Mouse (Mus musculus) adipocyte (in vitro differentiated cells): Measurements from ENCODE around the gene Kalrn.

ENCODE experiments used
- DNase-seq: peaks from one replicate; pipeline ENCODE4 v3.0.0-alpha.2; 2016; ENCODE audit warnings: low spot score

The Kalrn gene

DNA sequence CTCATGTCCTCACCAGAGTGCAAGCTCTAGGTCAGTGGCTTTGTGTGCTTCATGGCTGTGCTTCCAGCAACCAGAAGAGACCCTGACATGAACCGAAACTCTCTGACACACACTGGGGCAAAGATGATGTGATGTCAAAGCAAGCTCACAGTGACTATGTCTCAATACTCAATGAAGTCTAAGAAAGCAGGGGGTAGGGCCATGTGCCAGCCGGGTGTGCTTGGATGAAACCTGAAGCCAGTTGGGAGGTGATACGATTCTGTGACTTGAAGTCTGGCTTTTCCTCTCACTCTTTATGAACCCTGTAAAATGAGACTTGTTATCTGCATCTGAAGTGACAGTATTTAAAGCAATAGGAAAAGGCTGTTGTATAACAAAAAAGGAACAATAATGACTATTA, 501.2 kb downstream of the Kalrn start:
- DNase-seq = peak; percentile 80

DNA sequence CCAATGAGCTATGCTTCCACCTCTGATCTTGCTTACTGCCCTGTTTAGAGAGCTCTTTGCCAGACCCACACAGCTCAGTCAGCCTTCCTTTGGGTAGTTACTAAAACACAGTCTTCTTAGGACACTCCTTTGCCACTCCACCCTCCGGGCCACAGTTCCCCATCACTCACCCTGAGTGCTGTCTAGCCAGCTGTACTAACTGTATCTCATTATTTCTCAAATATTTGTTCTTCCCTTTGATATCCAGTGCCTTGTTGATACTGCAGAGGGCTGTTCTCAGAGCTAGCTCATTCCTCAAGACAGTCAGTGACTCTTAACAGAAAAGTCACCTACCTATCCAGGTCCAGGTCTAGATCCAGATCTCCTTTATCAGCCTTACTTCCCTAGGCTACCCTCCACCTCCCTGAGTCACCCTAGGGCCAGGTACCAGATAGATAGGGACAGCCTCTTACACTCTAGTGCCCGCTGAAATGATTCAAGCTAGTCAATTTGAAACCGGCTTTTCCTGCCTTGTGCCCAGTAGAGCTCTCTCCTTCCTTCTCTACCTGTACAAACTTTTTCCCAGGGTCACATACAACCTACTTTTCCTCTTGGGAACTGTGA, 502.0 kb downstream of the Kalrn start:
- DNase-seq = no peak

DNA sequence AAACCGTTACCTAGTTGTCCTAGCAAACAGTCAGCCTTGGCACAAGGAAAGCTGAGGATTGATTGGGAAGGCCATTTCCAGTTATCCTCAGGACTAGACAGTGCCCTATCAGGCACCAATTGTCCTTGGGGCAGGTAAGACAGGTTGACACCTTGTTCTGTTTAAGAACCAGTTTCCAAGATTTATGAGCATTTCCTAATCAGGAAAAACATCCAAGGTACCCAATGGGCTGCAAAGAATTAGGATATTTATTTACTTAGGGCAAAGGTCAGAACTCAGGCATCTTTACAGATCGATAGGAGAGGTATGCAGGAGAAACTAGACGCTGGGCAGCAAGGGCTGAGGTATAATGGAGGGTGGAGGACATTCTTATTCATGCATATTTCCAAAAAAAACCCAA, 503.9 kb downstream of the Kalrn start:
- DNase-seq = no peak

DNA sequence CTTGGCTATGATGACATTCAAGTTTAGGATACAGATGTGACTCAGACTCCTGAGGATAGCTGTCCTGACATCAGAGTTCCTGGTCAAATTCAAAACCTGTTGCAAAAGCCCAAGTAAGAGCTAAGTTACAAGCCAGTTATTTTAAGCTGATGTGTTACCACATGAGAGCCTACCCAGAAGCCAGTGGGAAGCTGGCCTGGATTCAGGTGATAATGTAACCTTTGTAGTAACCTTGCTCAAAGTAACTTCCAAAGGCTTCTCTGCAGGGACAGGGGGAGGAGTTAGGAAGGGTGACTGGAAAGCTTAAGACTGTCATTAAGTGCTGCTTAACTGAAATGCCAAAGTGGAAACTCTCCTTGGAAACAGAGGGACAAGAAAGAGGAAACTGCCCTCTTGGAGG, 506.4 kb downstream of the Kalrn start:
- DNase-seq = peak; percentile 7

DNA sequence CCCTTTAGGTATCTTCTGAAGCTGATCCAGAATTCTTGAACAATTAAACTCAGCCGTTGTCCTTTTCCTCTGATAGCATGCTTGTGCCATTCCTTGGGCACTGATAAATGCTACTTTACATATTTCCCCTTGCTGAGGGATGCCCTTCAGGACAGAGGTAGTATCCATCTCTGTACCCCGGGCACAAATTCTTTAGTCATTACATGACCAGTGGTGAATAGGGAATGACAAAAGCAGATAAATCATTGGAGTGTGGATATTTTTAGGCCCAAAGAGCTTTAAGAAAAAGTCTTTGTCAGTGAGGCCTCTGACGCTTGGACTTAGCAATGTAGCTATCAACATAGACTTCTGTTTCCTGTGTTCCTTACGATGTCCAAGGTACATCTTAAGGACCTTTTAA, 507.0 kb downstream of the Kalrn start:
- no peak for DNase-seq

DNA sequence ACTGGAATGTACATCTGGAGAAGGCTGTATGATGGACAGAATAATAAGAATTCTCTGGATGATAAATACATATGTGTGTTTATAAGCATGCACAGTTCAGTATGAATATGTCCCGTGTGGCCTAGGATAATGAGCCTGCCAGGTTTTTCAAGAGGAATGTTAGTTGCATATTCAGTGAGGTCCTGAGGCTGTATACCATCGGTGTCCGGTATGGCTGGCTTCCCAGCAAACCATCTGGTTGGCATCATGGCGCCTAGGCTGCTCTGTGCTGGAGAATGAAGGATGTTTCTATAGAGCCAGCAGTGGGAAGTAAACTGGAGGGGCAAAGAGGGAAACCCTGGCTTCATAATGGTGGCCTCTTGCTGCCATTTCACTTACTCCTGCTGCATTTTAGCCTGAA, 510.0 kb downstream of the Kalrn start:
- no peak for DNase-seq

DNA sequence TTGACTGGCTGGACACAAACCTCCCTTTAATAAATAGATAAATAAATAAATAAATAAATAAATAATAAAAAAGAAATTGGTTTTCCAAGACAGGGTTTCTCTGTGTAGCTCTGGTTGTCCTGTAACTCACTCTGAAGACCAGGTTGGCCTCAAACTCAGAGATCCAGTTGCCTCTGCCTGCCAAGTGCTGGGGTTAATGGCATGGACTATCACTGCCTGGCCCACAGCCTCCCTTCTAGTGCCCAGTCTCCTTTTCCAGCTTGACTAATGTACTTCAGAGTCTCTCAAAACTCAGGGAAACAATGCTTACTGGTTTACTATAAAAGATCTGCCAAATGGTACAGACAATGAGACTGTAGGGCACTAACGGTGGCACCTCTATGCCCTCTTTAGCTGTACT, 511.7 kb downstream of the Kalrn start:
- DNase-seq = peak; percentile 43

DNA sequence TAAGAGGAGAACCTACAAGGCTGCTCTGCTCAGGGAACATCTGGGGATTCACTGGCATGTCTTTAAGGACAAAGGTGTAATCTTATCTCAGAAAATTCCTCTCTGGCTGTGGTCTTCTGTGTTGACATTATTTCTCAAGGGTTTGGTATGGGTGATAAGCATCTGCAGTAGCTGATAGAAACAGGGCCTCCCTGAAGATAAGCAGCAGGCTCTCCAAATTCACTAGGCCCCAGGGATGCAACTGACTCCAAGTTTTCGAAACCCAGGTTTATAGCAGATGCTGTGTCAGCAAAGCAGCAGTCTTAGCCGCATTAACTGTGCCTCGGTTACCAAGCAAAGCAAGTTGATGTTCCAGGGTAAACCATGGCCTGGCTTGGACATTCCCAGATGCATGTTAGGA, 514.7 kb downstream of the Kalrn start:
- no peak for DNase-seq

DNA sequence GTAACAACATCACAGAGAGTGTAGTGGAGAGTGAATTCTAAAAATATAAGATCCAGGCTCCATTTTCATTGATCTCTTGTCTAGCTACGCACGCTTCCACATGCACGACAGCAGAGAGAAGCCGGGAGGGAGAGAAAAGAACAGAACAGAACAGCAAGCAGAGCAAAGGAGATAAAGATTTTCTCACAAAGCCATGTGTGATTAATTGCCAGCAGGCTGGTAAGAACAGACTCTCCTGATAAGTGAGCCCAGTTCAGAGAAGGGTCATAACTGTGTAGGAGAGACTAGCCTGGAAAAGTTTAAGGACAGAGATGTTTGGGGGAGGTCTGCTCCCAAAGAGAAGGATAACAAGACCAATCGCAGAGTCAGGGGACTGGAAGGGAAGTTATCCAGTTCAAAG, 515.9 kb downstream of the Kalrn start:
- no peak for DNase-seq

DNA sequence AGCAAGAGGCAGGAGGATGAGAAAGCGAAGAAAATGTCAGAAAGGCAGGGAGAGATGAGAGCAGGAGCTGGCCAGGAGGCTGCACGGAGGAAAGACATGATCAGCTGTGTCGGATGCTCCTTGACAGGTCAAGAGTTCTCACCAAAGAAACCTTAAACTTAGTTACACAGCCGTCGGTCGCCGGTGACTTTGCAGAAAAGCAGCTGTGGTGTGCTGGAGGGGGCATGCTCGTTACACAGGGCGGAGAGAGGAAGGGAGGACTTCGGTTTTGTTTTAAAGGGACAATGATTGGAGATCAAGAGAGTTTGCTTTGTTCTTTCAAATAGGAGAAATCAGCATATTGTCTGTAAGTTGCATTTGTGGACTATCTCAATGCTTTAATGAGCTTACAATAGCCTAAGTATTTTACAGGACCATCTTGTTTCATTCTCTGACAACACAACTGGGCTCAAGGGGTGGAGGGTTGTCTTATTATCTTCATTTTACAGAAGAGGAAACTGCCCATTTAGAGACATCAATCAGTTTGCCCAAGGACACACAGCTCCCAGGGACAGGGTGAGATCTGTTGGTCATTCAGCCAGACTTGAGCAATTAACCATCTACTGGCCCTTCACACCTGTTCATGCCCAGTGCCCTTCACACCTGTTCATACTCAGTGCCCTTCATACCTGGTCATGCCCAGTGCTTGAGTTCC, 516.8 kb downstream of the Kalrn start:
- DNase-seq = no peak

DNA sequence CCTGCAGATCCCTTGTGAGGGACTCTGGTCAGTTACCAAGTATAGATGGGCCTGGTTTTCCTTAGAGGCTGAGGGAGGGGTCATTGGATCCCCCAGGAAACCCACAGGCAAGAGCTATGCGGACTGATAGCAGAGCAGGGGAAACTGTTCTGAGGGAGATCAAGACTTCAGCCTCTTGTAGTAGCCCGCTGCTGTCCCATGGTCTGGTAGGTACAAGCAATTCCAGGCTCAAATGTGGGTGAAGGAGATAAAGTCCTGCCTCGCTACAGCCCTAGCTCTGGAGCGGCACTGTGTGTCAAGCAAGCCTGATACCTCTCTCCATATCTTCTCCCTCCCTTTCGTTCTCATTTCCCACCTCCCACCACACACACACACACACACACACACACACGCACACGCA, 523.2 kb downstream of the Kalrn start:
- DNase-seq = no peak

DNA sequence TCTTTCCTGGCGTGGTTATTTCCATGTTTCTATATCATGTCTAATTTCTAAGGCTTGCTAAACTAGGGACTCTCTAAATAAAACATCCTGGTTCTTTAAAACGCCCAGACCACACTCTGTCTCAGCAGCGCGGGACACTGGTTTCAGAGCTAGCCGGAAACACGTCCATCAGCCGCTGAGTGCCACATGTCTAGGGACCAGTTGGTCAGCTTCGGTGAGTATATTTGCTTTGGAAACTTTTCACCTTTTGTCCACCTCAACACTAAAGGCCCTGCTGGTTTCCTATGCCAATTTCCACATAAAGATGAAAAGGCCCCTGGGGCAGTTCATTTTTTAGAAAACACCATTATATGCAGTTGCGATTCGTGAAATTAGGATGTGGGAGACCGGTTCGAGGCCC, 524.0 kb downstream of the Kalrn start:
- DNase-seq = no peak

DNA sequence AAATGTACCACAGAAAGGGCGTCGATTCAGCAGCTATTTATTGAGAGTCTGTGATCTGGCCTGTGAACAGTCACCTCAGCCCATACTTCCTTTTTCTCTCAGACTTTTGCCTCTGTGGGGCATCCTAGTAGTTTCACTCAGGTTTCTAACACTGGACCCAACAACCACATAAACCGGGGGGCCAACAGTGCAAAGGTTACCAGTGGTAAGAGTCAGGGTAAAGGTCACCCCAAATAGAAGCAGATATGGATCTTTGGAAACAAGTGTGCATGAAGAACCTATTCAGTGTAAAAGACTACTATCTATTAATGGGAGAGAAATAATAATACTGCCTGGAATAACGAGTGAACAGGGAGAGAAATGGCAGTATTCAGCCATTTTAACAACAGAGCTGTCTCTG, 525.1 kb downstream of the Kalrn start:
- DNase-seq = no peak

DNA sequence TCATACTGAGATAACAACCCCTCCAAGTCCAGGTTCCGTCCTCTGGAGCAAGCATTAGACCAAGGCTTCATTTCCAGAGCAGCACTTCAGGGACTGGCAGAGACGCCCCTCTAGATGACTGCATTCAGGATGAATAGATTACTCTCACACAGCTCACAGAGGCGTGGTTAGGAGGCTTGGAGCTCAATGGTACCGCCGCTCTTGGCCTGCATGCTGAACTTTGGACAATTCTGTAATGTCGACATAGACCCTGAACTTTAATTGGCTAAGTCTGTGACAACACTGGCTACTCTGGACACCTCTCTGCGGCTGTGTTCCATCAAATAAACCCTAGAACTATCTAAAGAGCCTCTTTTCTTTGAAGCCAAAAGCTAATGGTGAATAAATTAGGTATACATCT, 525.8 kb downstream of the Kalrn start:
- DNase-seq = no peak

DNA sequence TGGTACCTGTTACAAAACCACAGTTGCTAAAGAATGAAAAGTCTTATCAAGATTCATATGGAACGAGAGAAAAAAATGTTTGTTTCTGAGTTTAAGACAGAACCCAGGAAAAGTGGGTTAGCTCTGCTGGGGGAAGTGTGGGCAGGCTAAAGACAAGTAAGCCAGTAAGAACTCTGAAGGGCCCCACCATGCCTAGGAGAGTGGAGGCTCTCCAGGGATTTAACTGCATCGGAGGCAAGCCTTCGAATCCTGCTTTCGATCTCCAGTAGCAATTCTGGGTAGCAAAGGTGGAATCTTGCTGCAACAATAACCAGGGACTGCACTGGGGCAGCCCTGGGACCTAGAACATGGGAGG, 526.3 kb downstream of the Kalrn start:
- no peak for DNase-seq

DNA sequence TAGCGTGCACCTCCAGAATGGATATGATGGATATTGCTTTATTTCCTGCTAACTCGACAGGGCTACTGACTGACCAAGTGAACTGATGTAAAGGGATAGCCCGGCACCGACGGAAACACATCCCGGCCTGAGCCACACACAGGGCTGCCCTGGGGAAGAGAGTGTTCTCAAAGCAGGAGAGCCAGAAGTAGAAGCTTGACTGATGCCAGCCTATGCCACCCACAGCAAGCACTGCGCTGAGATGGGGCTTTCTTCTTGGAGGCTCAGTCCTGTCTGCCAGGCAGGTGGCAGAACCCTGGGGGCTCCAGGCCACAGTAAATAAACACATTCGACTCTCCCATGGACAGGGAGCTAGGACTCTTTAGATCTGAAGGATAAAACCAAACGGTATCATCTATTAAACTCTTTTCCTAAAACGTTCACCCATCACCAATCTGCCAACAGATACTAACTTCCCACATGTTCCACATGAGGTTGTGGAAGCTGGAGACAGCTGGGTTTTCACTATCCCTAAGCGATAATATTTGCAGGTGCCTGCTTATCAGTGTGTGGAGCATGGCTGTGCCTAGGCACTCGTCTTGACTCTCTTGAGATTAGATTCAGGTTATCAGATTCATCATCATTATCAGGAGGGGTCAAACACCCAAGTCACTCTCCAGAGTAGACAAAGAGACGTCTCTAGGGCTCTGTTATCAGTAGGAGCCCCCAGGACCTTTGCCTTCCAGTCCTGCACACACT, 526.9 kb downstream of the Kalrn start:
- no peak for DNase-seq

DNA sequence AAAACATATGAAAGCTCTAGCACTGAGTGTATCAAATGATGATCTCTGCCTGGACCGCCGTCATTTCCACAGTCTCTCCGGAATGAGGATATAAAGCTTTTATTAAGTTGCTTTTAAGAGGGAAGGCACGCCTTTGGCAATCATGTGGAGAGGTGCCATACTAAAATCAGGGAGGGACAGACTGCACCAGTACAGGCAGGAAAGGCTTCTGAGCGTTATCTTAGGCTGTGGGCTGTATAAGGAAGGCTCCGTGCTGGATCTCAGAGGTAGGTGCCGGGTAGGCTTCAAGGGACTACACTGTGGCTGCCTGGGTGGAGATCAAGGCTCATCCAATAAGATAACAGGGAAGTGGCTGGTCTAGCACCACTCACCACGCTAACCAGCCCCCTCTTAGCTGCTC, 528.8 kb downstream of the Kalrn start:
- no peak for DNase-seq

DNA sequence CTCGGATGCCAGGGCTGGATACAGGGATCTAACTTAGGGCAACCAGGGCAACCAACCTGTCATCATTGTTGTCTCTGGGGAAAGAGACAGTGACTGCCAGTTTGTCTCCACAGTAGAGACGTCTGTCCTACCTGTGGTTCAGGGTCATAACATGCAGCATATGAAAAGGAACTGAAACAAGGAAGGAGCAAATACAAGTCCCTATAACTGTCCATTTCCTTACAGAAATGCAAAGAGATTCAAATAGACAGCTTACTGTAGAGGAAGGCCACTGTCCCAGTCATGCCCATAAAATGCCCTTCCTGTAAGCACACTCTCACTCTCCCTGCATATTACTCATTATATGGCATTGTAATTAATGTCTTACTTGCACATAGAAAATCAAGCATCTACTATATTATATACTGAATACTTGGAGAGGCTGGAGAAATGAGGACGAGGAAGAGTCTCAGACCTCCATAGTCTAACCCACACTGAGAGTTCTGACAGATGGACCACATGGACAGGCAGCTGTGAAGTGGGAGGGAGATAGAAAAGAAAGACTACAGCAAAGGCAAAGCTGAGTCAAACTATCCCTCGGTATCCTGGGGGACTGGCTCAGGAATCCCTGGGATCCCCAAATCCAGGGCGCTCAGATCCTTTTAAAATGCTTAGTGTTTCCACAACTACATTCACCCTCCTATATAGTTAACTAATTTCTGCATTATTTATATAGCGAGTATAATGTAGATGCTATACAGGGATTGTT, 530.1 kb downstream of the Kalrn start:
- no peak for DNase-seq

DNA sequence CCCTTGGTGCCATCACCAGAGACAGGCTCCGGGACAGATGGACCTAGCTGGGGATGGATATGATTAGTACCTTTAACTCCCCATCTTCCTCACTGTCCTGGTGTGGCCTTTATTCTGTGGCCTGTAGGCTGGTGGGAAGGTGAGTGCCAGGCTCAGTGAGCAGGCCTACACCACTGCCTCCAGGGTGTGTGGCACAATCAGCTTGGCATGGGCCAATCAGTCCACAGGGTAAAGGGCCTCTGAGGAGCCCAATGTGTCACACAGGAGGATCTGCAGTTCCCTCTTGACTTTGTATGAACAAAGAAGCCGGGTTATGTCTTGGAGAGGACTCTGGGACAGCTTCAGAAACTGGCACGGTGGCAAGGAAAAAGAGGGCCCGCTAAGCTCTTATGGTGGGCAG, 530.7 kb downstream of the Kalrn start:
- no peak for DNase-seq

DNA sequence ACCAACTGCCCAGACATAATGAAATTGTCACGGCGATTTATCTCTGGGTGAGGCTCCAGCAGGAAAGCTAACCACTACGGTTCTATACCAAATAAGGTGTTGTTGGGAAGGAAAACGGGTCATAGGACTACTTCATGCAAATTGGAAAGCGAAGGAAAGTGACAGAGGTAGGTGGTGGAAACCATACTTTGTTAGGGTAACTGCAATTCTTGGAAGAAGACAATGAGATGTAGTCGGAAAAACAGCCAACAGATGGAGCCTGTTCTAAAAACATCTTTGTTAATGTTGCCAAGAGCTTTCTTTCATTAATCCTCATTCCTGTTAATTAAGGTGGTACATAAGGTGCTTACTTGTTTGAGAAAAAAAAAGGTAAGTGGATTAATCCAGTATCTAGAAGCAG, 533.1 kb downstream of the Kalrn start:
- DNase-seq = no peak

DNA sequence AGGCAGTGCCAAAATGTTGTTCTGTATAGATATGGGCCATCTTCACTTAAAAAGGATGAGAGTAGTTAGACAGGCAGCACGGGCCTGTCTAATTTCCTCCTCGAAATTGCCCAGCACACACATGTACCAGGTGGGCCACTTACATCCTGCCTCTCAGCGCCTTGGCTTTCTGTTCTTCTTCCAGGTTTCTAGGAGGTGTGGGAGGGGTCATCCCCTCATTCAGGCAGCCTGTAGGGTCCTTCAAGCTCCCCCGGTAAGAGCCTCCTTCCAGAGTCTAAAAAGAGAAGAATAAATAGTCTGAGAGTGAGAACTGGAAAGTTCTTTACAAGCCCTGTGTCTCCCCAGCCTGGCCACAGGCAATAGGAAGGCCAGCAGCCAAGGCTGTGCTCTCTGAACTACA, 533.6 kb downstream of the Kalrn start:
- DNase-seq = no peak

DNA sequence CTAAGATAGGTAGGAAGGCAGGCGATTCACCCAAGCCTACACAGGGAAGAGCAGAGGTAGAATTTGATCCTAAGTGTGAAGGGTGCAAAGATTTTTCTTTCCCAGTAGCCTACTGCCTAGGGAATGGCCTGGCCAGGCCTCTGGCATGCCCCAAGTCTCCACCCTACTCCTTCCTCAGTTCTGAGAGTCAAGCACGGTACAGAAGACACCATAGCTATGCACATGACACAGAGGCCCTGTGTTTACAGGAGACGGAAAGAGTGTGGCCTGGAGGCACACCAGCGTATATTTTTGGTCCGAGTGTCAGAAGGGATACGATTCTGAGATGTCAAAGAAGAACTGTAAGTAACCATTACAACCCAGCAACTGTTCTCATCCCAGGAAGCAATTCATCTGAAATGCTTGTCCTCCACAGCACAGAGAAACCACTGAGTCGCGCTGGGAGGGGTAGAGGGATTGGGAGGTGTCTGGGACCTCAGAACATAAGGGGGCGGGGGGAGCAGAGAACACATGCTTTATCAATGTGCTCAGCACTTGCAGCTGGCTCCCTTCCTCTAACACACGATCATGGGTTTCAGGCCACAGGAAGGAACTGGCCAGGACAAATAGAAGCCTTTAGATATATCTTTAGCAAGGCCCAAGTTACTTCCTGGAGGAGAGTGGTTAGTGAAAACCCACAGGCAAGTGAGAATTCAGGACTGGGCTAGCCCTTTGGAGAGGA, 536.8 kb downstream of the Kalrn start:
- DNase-seq = no peak
